Comparison of ENCODE assay signal across 8 mouse cellular contexts in the genomic region with DNA sequence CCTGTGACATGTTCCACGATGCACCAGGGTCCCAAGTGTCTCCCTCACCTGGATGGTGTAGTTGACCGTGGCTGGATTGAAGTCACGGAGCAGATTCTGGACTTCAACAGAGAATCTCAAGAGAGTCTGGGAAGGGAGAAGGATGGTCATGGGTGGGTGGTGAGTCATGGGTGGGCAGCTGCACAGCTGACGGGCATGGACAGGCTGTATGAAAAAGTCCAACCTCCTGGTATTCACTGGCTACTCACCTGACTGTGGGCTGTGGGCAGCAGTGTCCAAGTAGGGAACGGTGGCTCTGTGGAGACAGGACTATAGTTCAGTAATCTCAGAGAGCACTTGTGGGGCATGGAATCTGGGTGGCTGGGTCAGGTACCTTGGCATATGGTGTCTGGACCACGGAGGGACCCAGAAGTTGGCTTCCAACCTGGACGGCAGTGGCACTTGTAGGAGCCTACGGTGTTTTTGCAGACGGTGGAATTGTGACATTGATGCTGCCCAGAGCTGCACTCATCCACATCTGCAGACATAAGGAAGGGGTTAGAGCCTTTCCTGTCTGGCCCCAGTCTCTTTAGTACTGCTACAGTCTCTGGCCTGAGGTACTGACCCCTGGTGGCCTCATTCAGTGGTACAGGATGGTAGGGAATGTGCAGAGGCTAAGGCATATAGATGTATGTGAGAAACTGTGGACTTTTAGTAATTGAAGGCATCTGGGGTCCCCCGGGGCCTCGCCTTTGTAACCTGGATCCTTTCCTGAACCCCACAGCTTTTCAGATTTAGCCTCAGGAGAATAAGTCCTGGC. TPM values are rescaled to one million over a fixed set of nuclear protein-coding genes. Genes with fewer than 3 reads are reported as not detected.
DNase-seq lines count a peak whose midpoint lies in the region; ATAC-seq and TF ChIP-seq lines count a peak whose summit lies in the region.

No protein-coding gene starts in this region.

- peaks cover 23% of the 10 kb centered on the region for H3K36me3 ChIP-seq in hindbrain, embryonic 10.5 days
- H3K36me3 ChIP-seq in hindbrain, embryonic 14.5 days (replicated peaks; ENCODE audit: control insufficient read depth, insufficient read depth) = peaks cover 23% of the 10 kb centered on the region
- peaks cover 55% of the 10 kb centered on the region for H3K36me3 ChIP-seq in limb, embryonic 14.5 days (ENCODE audit: control insufficient read depth, insufficient read depth, low read length)

- WGBS in hindbrain, embryonic 10.5 days = 79% methylated on average over 11 of the region's 11 CpGs
- 86% methylated on average over 11 of the region's 11 CpGs for WGBS in hindbrain, embryonic 14.5 days
- 61% methylated on average over 11 of the region's 11 CpGs for WGBS in limb, embryonic 14.5 days

- no peak overlapping the region for H3K4me2 ChIP-seq in hindbrain, embryonic 14.5 days (replicated peaks)
- no peak overlapping the region for H3K4me2 ChIP-seq in limb, embryonic 14.5 days (replicated peaks; ENCODE audit: low read depth, low read length, severe bottlenecking)

- no peak overlapping the region for H3K4me3 ChIP-seq in hindbrain, embryonic 10.5 days
- H3K4me3 ChIP-seq in hindbrain, embryonic 14.5 days (replicated peaks; ENCODE audit: low read length) = no peak overlapping the region
- no peak overlapping the region for H3K4me3 ChIP-seq in limb, embryonic 14.5 days (replicated peaks; ENCODE audit: low read length)

- no peaks in the 10 kb centered on the region for H3K9me3 ChIP-seq in hindbrain, embryonic 10.5 days
- H3K9me3 ChIP-seq in hindbrain, embryonic 14.5 days (ENCODE audit: control insufficient read depth, low read length) = no peaks in the 10 kb centered on the region
- H3K9me3 ChIP-seq in limb, embryonic 14.5 days (ENCODE audit: control insufficient read depth, low read length) = no peaks in the 10 kb centered on the region

- no peak for ATAC-seq in hindbrain, embryonic 14.5 days (ENCODE audit: low FRiP score)
- ATAC-seq in limb, embryonic 14.5 days (ENCODE audit: low FRiP score, low read depth) = peak; percentile 42; the same call in 1 of the 2 replicates

- no peaks in the 10 kb centered on the region for H3K4me1 ChIP-seq in hindbrain, embryonic 10.5 days (replicated peaks)
- H3K4me1 ChIP-seq in hindbrain, embryonic 14.5 days (replicated peaks; ENCODE audit: control insufficient read depth, insufficient read depth, low read length) = no peaks in the 10 kb centered on the region
- no peaks in the 10 kb centered on the region for H3K4me1 ChIP-seq in limb, embryonic 14.5 days (ENCODE audit: control insufficient read depth, insufficient read depth, low read length)

- H3K27me3 ChIP-seq in hindbrain, embryonic 10.5 days (ENCODE audit: insufficient read depth, poor library complexity, severe bottlenecking) = peaks cover 10% of the 10 kb centered on the region
- H3K27me3 ChIP-seq in hindbrain, embryonic 14.5 days (ENCODE audit: control insufficient read depth, insufficient read depth, low read length) = no peaks in the 10 kb centered on the region
- H3K27me3 ChIP-seq in limb, embryonic 14.5 days (ENCODE audit: control insufficient read depth, insufficient read depth, low read length) = no peaks in the 10 kb centered on the region

- H3K9ac ChIP-seq in hindbrain, embryonic 14.5 days = no peak overlapping the region
- H3K9ac ChIP-seq in limb, embryonic 14.5 days (ENCODE audit: low read depth, low read length, severe bottlenecking) = no peak overlapping the region

- peak; percentile 63 for DNase-seq in hindbrain, embryonic 10.5 days (ENCODE audit: low spot score)
- no peak for DNase-seq in hindbrain, embryonic 14.5 days (ENCODE audit: low spot score)
- peak; percentile 77 to 80 for DNase-seq in B cell, adult 2 months
- DNase-seq in T-cell, adult 2 months (ENCODE audit: low spot score) = peak; percentile 46
- no peak for DNase-seq in limb, embryonic 14.5 days (ENCODE audit: low spot score)
- DNase-seq in thymus, postnatal 0 days (ENCODE audit: low spot score) = peak; percentile 49
- no peak for DNase-seq in gastrocnemius, postnatal 10 days
- DNase-seq in heart, adult 11 months = no peak

- H3K27ac ChIP-seq in hindbrain, embryonic 10.5 days = no peak overlapping the region
- H3K27ac ChIP-seq in hindbrain, embryonic 14.5 days = no peak overlapping the region
- no peak overlapping the region for H3K27ac ChIP-seq in limb, embryonic 14.5 days (replicated peaks; ENCODE audit: low read depth, low read length)

- TF ChIP-seq POLR2A in limb, embryonic 14.5 days (IDR thresholded peaks at IDR 0.05; ENCODE audit: borderline replicate concordance, extremely low read depth, insufficient read depth, insufficient read length) = no peak

RNA-seq across cellular contexts. Expression of a gene that starts 11.9 kb away (rescaled TPM):
- 6.9 and 9.3 TPM in 2 replicates for polyA plus RNA-seq in hindbrain, embryonic 10.5 days (2016; fragmentation: Nextera tagmentation; extraction: Ambion mirVana)
- polyA plus RNA-seq in hindbrain, embryonic 14.5 days (2014; fragmentation: Nextera tagmentation; extraction: Ambion mirVana) = 13.5 and 13.7 TPM in 2 replicates
- 70.1 and 76.9 TPM in 2 replicates for polyA plus RNA-seq in limb, embryonic 14.5 days (2012; rRNA removed)
- 45.2 and 50.4 TPM in 2 replicates for polyA plus RNA-seq in limb, embryonic 14.5 days (2014; fragmentation: Nextera tagmentation; extraction: Ambion mirVana)
- polyA plus RNA-seq in thymus, postnatal 0 days (2015; fragmentation: Nextera tagmentation; extraction: Ambion mirVana) = 71.6 and 74.7 TPM in 2 replicates
- 10 to 100 TPM; 40.6 to 59.8 TPM for total RNA-seq in gastrocnemius, postnatal 10 days (2021)

RNA-seq across cellular contexts. Expression of a gene that starts 14.2 kb away (rescaled TPM):
- polyA plus RNA-seq in hindbrain, embryonic 10.5 days (2016; fragmentation: Nextera tagmentation; extraction: Ambion mirVana) = 253 and 322 TPM in 2 replicates
- polyA plus RNA-seq in hindbrain, embryonic 14.5 days (2014; fragmentation: Nextera tagmentation; extraction: Ambion mirVana) = 85.6 and 87.4 TPM in 2 replicates
- polyA plus RNA-seq in limb, embryonic 14.5 days (2012; rRNA removed) = 81.1 and 81.3 TPM in 2 replicates
- 110 and 111 TPM in 2 replicates for polyA plus RNA-seq in limb, embryonic 14.5 days (2014; fragmentation: Nextera tagmentation; extraction: Ambion mirVana)
- 325 and 328 TPM in 2 replicates for polyA plus RNA-seq in thymus, postnatal 0 days (2015; fragmentation: Nextera tagmentation; extraction: Ambion mirVana)
- 10 to 100 TPM; 19.4 to 20.6 TPM for total RNA-seq in gastrocnemius, postnatal 10 days (2021)

RNA-seq across cellular contexts. Expression of a gene that starts 30.2 kb away (rescaled TPM):
- 28.2 and 29.9 TPM in 2 replicates for polyA plus RNA-seq in hindbrain, embryonic 10.5 days (2016; fragmentation: Nextera tagmentation; extraction: Ambion mirVana)
- polyA plus RNA-seq in hindbrain, embryonic 14.5 days (2014; fragmentation: Nextera tagmentation; extraction: Ambion mirVana) = 30.2 and 30.4 TPM in 2 replicates
- 46.9 and 47.4 TPM in 2 replicates for polyA plus RNA-seq in limb, embryonic 14.5 days (2012; rRNA removed)
- polyA plus RNA-seq in limb, embryonic 14.5 days (2014; fragmentation: Nextera tagmentation; extraction: Ambion mirVana) = 24.3 and 29.3 TPM in 2 replicates
- polyA plus RNA-seq in thymus, postnatal 0 days (2015; fragmentation: Nextera tagmentation; extraction: Ambion mirVana) = 38.8 and 44.8 TPM in 2 replicates
- total RNA-seq in gastrocnemius, postnatal 10 days (2021) = 10 to 100 TPM; 53.4 to 54.7 TPM

Comparison
In these comparisons a context has a peak if more than half of its experiments do, and no peak if none do; other contexts are left out.
1. DNase-seq: peak in hindbrain, embryonic 10.5 days (single experiment), B cell, adult 2 months (2 of 2), T-cell, adult 2 months (single experiment) and thymus, postnatal 0 days (single experiment); none in hindbrain, embryonic 14.5 days (single experiment), limb, embryonic 14.5 days (single experiment), gastrocnemius, postnatal 10 days (single experiment) and heart, adult 11 months (single experiment).